Mouse (Mus musculus): ENCODE results near the gene Lrp2. TPM values are rescaled to one million over a fixed set of nuclear protein-coding genes. Genes with fewer than 3 reads are reported as not detected.
A peak's percentile ranks its signal among the peaks of the same experiment; 100 is the strongest.

Gene Lrp2
- polyA plus RNA-seq, 1 experiment from 2014 or later = 1.6 TPM

DNA sequence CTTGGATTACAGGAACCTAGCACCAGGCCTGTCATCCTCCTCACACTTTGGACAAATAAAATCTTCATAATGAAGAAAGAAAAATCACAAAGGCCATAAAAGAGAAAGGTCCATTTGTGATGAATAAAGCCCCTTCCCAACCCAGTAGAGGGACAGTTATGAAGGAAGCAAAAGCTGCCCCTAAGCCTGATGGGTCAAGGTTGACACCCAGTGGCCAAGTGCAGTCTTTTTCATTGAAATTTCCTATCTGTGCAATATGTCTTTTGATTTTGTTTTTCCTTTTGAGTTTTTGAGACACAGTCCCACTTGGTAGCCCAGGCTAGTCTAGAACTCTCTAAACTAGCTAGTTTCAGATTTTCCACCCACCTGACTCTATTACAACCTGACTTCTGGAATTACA, 33.4 kb upstream of the Lrp2 start:
- Histone ChIP-seq H3K9me3 (ENCODE audit: control insufficient read depth) (no peaks in the 10 kb centered on the region), H3K4me3 (ENCODE audit: low read depth, low read length) (no peak overlapping the region), H3K27me3 (replicated peaks; ENCODE audit: control insufficient read depth, insufficient read depth, low read length) (no peaks in the 10 kb centered on the region), H3K27ac (ENCODE audit: low read depth, low read length) (no peak overlapping the region), H3K4me2 (replicated peaks; ENCODE audit: low read depth) (no peak overlapping the region), H3K36me3 (ENCODE audit: control insufficient read depth, insufficient read depth) (no peaks in the 10 kb centered on the region), H3K9ac (ENCODE audit: low read depth, low read length) (no peak overlapping the region), H3K4me1 (replicated peaks; ENCODE audit: control insufficient read depth, insufficient read depth, low read length) (no peaks in the 10 kb centered on the region)
- peak; percentile 72 for TF ChIP-seq CTCF (IDR thresholded peaks at IDR 0.05; ENCODE audit: low read depth)
- ATAC-seq = no peak

DNA sequence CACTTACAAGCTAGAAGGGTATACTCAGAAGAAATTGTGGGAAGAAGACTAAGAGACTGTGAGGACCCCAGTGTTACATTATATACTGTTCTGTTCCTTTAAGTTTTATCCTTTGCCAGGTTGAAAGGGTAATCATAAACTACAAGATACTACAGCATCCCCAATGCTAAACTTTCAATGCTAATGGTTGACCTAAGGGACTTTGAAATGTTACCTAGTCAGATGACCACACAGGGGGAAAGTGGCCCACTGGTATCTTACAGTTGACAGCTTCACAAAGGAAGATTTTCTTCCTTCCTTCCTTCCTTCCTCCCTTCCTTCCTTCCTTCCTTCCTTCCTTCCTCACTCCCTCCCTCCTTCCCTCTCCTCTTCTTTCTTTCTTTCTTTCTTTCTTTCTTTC, 32.5 kb upstream of the Lrp2 start:
- Histone ChIP-seq H3K4me2 (replicated peaks; ENCODE audit: low read depth) (no peak overlapping the region), H3K4me3 (ENCODE audit: low read depth, low read length) (no peak overlapping the region), H3K27ac (ENCODE audit: low read depth, low read length) (no peak overlapping the region), H3K27me3 (replicated peaks; ENCODE audit: control insufficient read depth, insufficient read depth, low read length) (no peaks in the 10 kb centered on the region), H3K4me1 (replicated peaks; ENCODE audit: control insufficient read depth, insufficient read depth, low read length) (no peaks in the 10 kb centered on the region), H3K36me3 (ENCODE audit: control insufficient read depth, insufficient read depth) (no peaks in the 10 kb centered on the region), H3K9me3 (ENCODE audit: control insufficient read depth) (no peaks in the 10 kb centered on the region), H3K9ac (ENCODE audit: low read depth, low read length) (no peak overlapping the region)
- no peak for TF ChIP-seq CTCF (IDR thresholded peaks at IDR 0.05; ENCODE audit: low read depth)
- no peak for ATAC-seq

GRCm38 (mm10) chr2:69613237-69613636, 27.4 kb upstream of the Lrp2 start:
- no peak for TF ChIP-seq CTCF (IDR thresholded peaks at IDR 0.05; ENCODE audit: low read depth)
- Histone ChIP-seq H3K27me3 (replicated peaks; ENCODE audit: control insufficient read depth, insufficient read depth, low read length) (no peaks in the 10 kb centered on the region), H3K4me1 (replicated peaks; ENCODE audit: control insufficient read depth, insufficient read depth, low read length) (no peaks in the 10 kb centered on the region), H3K9ac (ENCODE audit: low read depth, low read length) (no peak overlapping the region), H3K4me3 (ENCODE audit: low read depth, low read length) (no peak overlapping the region), H3K9me3 (ENCODE audit: control insufficient read depth) (no peaks in the 10 kb centered on the region), H3K4me2 (replicated peaks; ENCODE audit: low read depth) (no peak overlapping the region), H3K36me3 (ENCODE audit: control insufficient read depth, insufficient read depth) (no peaks in the 10 kb centered on the region), H3K27ac (ENCODE audit: low read depth, low read length) (peak overlapping the region; percentile 63)
- 0 out of 2 replicates have a peak, but pooled peaks have one; percentile 26 for ATAC-seq
- 41% methylated on average over 4 of the region's 4 CpGs for WGBS

DNA sequence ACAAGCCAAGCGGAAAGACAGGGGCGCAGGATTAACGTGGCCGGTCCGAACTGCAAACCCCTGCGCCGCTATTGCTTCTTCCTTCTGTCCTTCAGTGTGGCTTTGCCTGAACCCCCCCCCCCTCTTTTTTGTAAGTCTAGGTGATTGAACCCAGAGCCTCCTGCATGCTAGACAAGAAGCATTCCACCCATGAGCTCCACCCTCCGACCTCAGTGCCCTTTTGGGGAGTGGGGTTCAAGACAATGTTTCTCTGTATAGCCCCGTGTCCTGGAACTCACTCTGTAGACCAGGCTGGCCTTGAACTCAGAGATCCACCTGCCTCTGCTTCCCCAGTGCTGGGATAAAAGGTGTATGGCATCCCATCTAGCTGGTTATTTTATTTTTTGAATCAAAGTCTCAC, 26.9 kb upstream of the Lrp2 start:
- peak overlapping the region; percentile 63 for H3K27ac ChIP-seq (ENCODE audit: low read depth, low read length)
- H3K4me2 ChIP-seq (replicated peaks; ENCODE audit: low read depth) = no peak overlapping the region
- no peak for TF ChIP-seq CTCF (IDR thresholded peaks at IDR 0.05; ENCODE audit: low read depth)
- H3K27me3 ChIP-seq (replicated peaks; ENCODE audit: control insufficient read depth, insufficient read depth, low read length) = no peaks in the 10 kb centered on the region
- no peaks in the 10 kb centered on the region for H3K4me1 ChIP-seq (replicated peaks; ENCODE audit: control insufficient read depth, insufficient read depth, low read length)
- no peaks in the 10 kb centered on the region for H3K9me3 ChIP-seq (ENCODE audit: control insufficient read depth)
- H3K9ac ChIP-seq (ENCODE audit: low read depth, low read length) = no peak overlapping the region
- H3K36me3 ChIP-seq (ENCODE audit: control insufficient read depth, insufficient read depth) = no peaks in the 10 kb centered on the region
- H3K4me3 ChIP-seq (ENCODE audit: low read depth, low read length) = no peak overlapping the region
- ATAC-seq = peak; percentile 14; the same call in 1 of the 2 replicates
- 18% methylated on average over 9 of the region's 9 CpGs for WGBS

- H3K36me3 ChIP-seq (ENCODE audit: control insufficient read depth, insufficient read depth) = no peaks in the 10 kb centered on the region
- no peaks in the 10 kb centered on the region for H3K9me3 ChIP-seq (ENCODE audit: control insufficient read depth)
- no peak overlapping the region for H3K9ac ChIP-seq (ENCODE audit: low read depth, low read length)
- 7% methylated on average over 10 of the region's 10 CpGs for WGBS
- no peak overlapping the region for H3K27ac ChIP-seq (ENCODE audit: low read depth, low read length)
- H3K4me3 ChIP-seq (ENCODE audit: low read depth, low read length) = no peak overlapping the region
- TF ChIP-seq CTCF (IDR thresholded peaks at IDR 0.05; ENCODE audit: low read depth) = no peak
- H3K4me2 ChIP-seq (replicated peaks; ENCODE audit: low read depth) = no peak overlapping the region
- no peaks in the 10 kb centered on the region for H3K27me3 ChIP-seq (replicated peaks; ENCODE audit: control insufficient read depth, insufficient read depth, low read length)
- ATAC-seq = peak; percentile 88
- H3K4me1 ChIP-seq (replicated peaks; ENCODE audit: control insufficient read depth, insufficient read depth, low read length) = no peaks in the 10 kb centered on the region
These were observed 26.4 kb upstream of the Lrp2 start for GRCm38 (mm10) chr2:69612237-69612636.

- H3K27ac ChIP-seq (ENCODE audit: low read depth, low read length) = no peak overlapping the region
- no peaks in the 10 kb centered on the region for H3K36me3 ChIP-seq (ENCODE audit: control insufficient read depth, insufficient read depth)
- H3K27me3 ChIP-seq (replicated peaks; ENCODE audit: control insufficient read depth, insufficient read depth, low read length) = no peaks in the 10 kb centered on the region
- ATAC-seq = no peak
- WGBS = 72% methylated on average over 3 of the region's 3 CpGs
- H3K9me3 ChIP-seq (ENCODE audit: control insufficient read depth) = no peaks in the 10 kb centered on the region
- no peak overlapping the region for H3K9ac ChIP-seq (ENCODE audit: low read depth, low read length)
- no peak for TF ChIP-seq CTCF (IDR thresholded peaks at IDR 0.05; ENCODE audit: low read depth)
- no peaks in the 10 kb centered on the region for H3K4me1 ChIP-seq (replicated peaks; ENCODE audit: control insufficient read depth, insufficient read depth, low read length)
- H3K4me3 ChIP-seq (ENCODE audit: low read depth, low read length) = no peak overlapping the region
- no peak overlapping the region for H3K4me2 ChIP-seq (replicated peaks; ENCODE audit: low read depth)
These were observed 20.8 kb upstream of the Lrp2 start for GRCm38 (mm10) chr2:69606621-69607020.
